Mouse (Mus musculus) Patski (cell line): ENCODE measurements at regions not wholly inside any gene's neighbourhood (a gene's known extent, or its start where the extent isn't known, plus 50 kb on each side); places are given as distances from the start of the nearest gene placed in this dataset.

Source experiments
- ATAC-seq: fragments of 100-300 bp; one replicate; pipeline ENCODE4 v1.8.0; 2021
- CTCF ChIA-PET: fragments of 350-600 bp; sonication (Branson Sonifier 250); formaldehyde crosslinking; loops from one replicate; lab custom pipeline; 2022; ENCODE audit warnings: inconsistent platforms; lab: Charles Lee
- POLR2A ChIA-PET: fragments of 350-600 bp; sonication (Branson Sonifier 250); formaldehyde crosslinking; loops from one replicate; lab custom pipeline; 2022; ENCODE audit warnings: antibody characterized with exemption, inconsistent platforms; lab: Charles Lee
- DNase-seq: peaks from one replicate; pipeline ENCODE4 v3.0.0-alpha.2; 2011; ENCODE audit warnings: low read depth, low spot score
- H3K27me3 ChIP-seq: fragments of 371-371 bp; one replicate; pipeline ENCODE4 v1.5.1; 2021
- CTCF ChIP-seq: fragments of 100-300 bp; IDR thresholded peaks from one replicate; pipeline ENCODE4 v1.5.1; 2021
- in situ Hi-C: fragments of 300-500 bp; cut with MboI; formaldehyde crosslinking; loops from 3 replicates; pipeline ENCODE4 v1.11.1; 2018; ENCODE audit warnings: low pct_unique_long_range_greater_than_20kb, mixed read lengths

- TF ChIP-seq CTCF, result no peak
- CTCF ChIA-PET, result no interaction called here
These were observed 219.4 kb upstream of the Mdfic start for GRCm38 (mm10) chr6:15501063-15501462.

GRCm38 (mm10) chr6:15509314-15509713 is 211.1 kb upstream of the Mdfic start:
- H3K27me3 ChIP-seq, result peaks cover 28% of the 10 kb centered on the region
- POLR2A ChIA-PET, result no interaction called here
- CTCF ChIA-PET, result no interaction called here
- TF ChIP-seq CTCF, result no peak
- in situ Hi-C loops, result no loop called here
- DNase-seq (no peak), ATAC-seq (no peak)

More at GRCm38 (mm10) chr6:15501063-15501462, 219.4 kb upstream of the Mdfic start:
- H3K27me3 ChIP-seq, result peaks cover 34% of the 10 kb centered on the region
- no peak for ATAC-seq
- DNase-seq, result no peak
- POLR2A ChIA-PET, result no interaction called here
- in situ Hi-C loops, result no loop called here

GRCm38 (mm10) chr6:15537279-15537678 is 183.2 kb upstream of the Mdfic start:
- POLR2A ChIA-PET, result no interaction called here
- CTCF ChIA-PET, result interaction anchor here (1.0 kb wide), 1 partner anchor 95 kb away, joined by 3 read pairs; no protein-coding TSS in a partner anchor
- DNase-seq (no peak), ATAC-seq (no peak)
- TF ChIP-seq CTCF, result no peak
- in situ Hi-C loops, result no loop called here
- no peaks in the 10 kb centered on the region for H3K27me3 ChIP-seq

- DNase-seq, result no peak
- POLR2A ChIA-PET, result no interaction called here
- CTCF ChIA-PET, result no interaction called here
These were observed 178.5 kb upstream of the Mdfic start for GRCm38 (mm10) chr6:15541969-15542368.

GRCm38 (mm10) chr6:15543516-15544080 is 176.9 kb upstream of the Mdfic start:
- no peak for DNase-seq
- TF ChIP-seq CTCF, result no peak
- CTCF ChIA-PET, result interaction anchor here (0.7 kb wide), 1 partner anchor 1451 kb away, joined by 3 read pairs; no protein-coding TSS in a partner anchor
- peak; percentile 35 for ATAC-seq
- peaks cover 4% of the 10 kb centered on the region for H3K27me3 ChIP-seq
- in situ Hi-C loops, result no loop called here
- POLR2A ChIA-PET, result no interaction called here

More at GRCm38 (mm10) chr6:15541969-15542368, 178.5 kb upstream of the Mdfic start:
- ATAC-seq, result no peak
- no peak for TF ChIP-seq CTCF
- H3K27me3 ChIP-seq, result no peaks in the 10 kb centered on the region
- in situ Hi-C loops, result no loop called here

GRCm38 (mm10) chr6:15548833-15549232 is 171.6 kb upstream of the Mdfic start:
- DNase-seq, result no peak
- ChIA-PET POLR2A (no interaction called here), CTCF (interaction anchor here (2.1 kb wide), 1 partner anchor 10 kb away, joined by 8 read pairs; no protein-coding TSS in a partner anchor)
- no peak for TF ChIP-seq CTCF
- peaks cover 4% of the 10 kb centered on the region for H3K27me3 ChIP-seq
- in situ Hi-C loops, result no loop called here
- no peak for ATAC-seq

- POLR2A ChIA-PET, result no interaction called here
These were observed 127.7 kb upstream of the Mdfic start for GRCm38 (mm10) chr6:15592780-15593179.

GRCm38 (mm10) chr6:15597226-15597983 is 123.1 kb upstream of the Mdfic start:
- ATAC-seq, result no peak
- CTCF ChIA-PET, result no interaction called here
- H3K27me3 ChIP-seq, result peaks cover 3% of the 10 kb centered on the region
- POLR2A ChIA-PET, result no interaction called here
- DNase-seq, result no peak
- in situ Hi-C loops, result no loop called here
- no peak for TF ChIP-seq CTCF

More at GRCm38 (mm10) chr6:15592780-15593179, 127.7 kb upstream of the Mdfic start:
- CTCF ChIA-PET, result interaction anchor here (1.1 to 1.2 kb wide), 2 partner anchors 9 to 166 kb away, joined by 3 read pairs; no protein-coding TSS in a partner anchor
- ATAC-seq (no peak), DNase-seq (no peak)
- in situ Hi-C loops, result no loop called here
- TF ChIP-seq CTCF, result peak; percentile 53
- H3K27me3 ChIP-seq, result peaks cover 3% of the 10 kb centered on the region

- CTCF ChIA-PET, result no interaction called here
- TF ChIP-seq CTCF, result no peak
- in situ Hi-C loops, result no loop called here
These were observed 110.3 kb upstream of the Mdfic start for GRCm38 (mm10) chr6:15610208-15610607.

GRCm38 (mm10) chr6:15625910-15626564 is 94.4 kb upstream of the Mdfic start:
- DNase-seq (no peak), ATAC-seq (no peak)
- TF ChIP-seq CTCF, result no peak
- no peaks in the 10 kb centered on the region for H3K27me3 ChIP-seq
- POLR2A ChIA-PET, result interaction anchor here (0.6 kb wide), 1 partner anchor 102 kb away, joined by 4 read pairs; no protein-coding TSS in a partner anchor
- CTCF ChIA-PET, result interaction anchor here (1.1 kb wide), 1 partner anchor 14 kb away, joined by 3 read pairs; no protein-coding TSS in a partner anchor
- in situ Hi-C loops, result no loop called here

More at GRCm38 (mm10) chr6:15610208-15610607, 110.3 kb upstream of the Mdfic start:
- DNase-seq (no peak), ATAC-seq (no peak)
- H3K27me3 ChIP-seq, result no peaks in the 10 kb centered on the region
- POLR2A ChIA-PET, result interaction anchor here (0.5 kb wide), 1 partner anchor 66 kb away, joined by 3 read pairs; no protein-coding TSS in a partner anchor
